Mouse (Mus musculus) heart, adult 2 months (tissue): Measurements from ENCODE around the gene Sumo3.

ENCODE experiments used
- CTCF ChIP-seq: fragments of 200-600 bp; IDR thresholded peaks from 2 replicates; pipeline ENCODE4 v1.8.1; 2022; ENCODE audit warnings: antibody characterized with exemption, mild to moderate bottlenecking, moderate library complexity
- EP300 ChIP-seq: fragments of 200-500 bp; IDR thresholded peaks from 2 replicates; pipeline ENCODE4 v1.6.1; 2011; ENCODE audit warnings: low read depth, low read length, control low read depth; ENCODE audit not compliant: insufficient read depth

DNA sequence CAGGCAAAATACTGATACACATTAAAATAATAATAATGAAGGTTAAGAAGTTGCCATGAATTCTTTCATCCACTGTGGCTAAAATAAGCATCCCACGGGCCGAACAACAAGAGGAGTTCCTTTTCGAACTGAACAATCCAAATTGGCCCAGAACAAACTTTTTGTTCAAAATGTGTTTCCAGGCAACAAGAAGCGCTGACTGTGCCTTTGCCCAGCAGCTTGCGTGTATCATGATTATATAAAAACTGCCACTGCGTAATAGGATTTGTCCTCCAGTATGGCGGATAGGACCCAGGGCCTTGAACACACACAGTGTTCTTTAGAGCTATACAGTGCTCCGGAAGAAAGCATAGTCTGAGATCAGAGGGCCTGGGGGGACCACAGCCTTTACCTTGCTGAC, 2.7 kb downstream of the Sumo3 start:
- no peak for TF ChIP-seq EP300
- no peak for TF ChIP-seq CTCF
